In genomic region chr16:87432033-87432814, GRCm38 (mm10) we compare ENCODE assay signal across 7 mouse cellular contexts. TPM values are rescaled to one million over a fixed set of nuclear protein-coding genes. Genes with fewer than 3 reads are reported as not detected.
DNase-seq lines count a peak whose midpoint lies in the region; ATAC-seq and TF ChIP-seq lines count a peak whose summit lies in the region.

Ltn1 (minus strand) TSS chr16:87432612.

- peak within 1 kb of the TSS; percentile 92 for H3K4me3 ChIP-seq in embryonic facial prominence, embryonic 10.5 days
- peak within 1 kb of the TSS; percentile 84 for H3K4me3 ChIP-seq in intestine, postnatal 0 days (ENCODE audit: low read depth, low read length)
- H3K4me3 ChIP-seq in midbrain, embryonic 12.5 days = peak within 1 kb of the TSS; percentile 93
- peak within 1 kb of the TSS; percentile 81 for H3K4me3 ChIP-seq in small intestine, adult 2 months (ENCODE audit: low read depth, low read length)

- H3K36me3 ChIP-seq in embryonic facial prominence, embryonic 10.5 days (replicated peaks) = peaks cover 18% of the 10 kb centered on the region
- peaks cover 4% of the 10 kb centered on the region; the same call in 1 of the 2 replicates for H3K36me3 ChIP-seq in intestine, postnatal 0 days (ENCODE audit: control insufficient read depth, insufficient read depth)
- H3K36me3 ChIP-seq in midbrain, embryonic 12.5 days = no peaks in the 10 kb centered on the region
- H3K36me3 ChIP-seq in small intestine, adult 2 months (ENCODE audit: control insufficient read depth, insufficient read depth, low read length) = peaks cover 12% of the 10 kb centered on the region

- TF ChIP-seq POLR2A in small intestine, adult 2 months (IDR thresholded peaks at IDR 0.05; ENCODE audit: low read depth, low read length) = peak; percentile 50; the same call in 1 of the 2 replicates

- no peaks in the 10 kb centered on the region for H3K9me3 ChIP-seq in embryonic facial prominence, embryonic 10.5 days
- H3K9me3 ChIP-seq in intestine, postnatal 0 days (ENCODE audit: control insufficient read depth) = no peaks in the 10 kb centered on the region
- H3K9me3 ChIP-seq in midbrain, embryonic 12.5 days = no peaks in the 10 kb centered on the region

- H3K27me3 ChIP-seq in embryonic facial prominence, embryonic 10.5 days (replicated peaks; ENCODE audit: low read depth, poor library complexity, severe bottlenecking) = no peaks in the 10 kb centered on the region
- no peaks in the 10 kb centered on the region for H3K27me3 ChIP-seq in intestine, postnatal 0 days (replicated peaks; ENCODE audit: control insufficient read depth, insufficient read depth, low read length)
- H3K27me3 ChIP-seq in midbrain, embryonic 12.5 days = no peaks in the 10 kb centered on the region
- H3K27me3 ChIP-seq in small intestine, adult 2 months (ENCODE audit: control insufficient read depth, insufficient read depth, low read length) = no peaks in the 10 kb centered on the region

- peak within 1 kb of the TSS; percentile 86 for H3K9ac ChIP-seq in intestine, postnatal 0 days (ENCODE audit: low read depth, low read length)
- peak within 1 kb of the TSS; percentile 73 for H3K9ac ChIP-seq in midbrain, embryonic 12.5 days (replicated peaks)

- H3K4me1 ChIP-seq in embryonic facial prominence, embryonic 10.5 days = peaks cover 8% of the 10 kb centered on the region
- H3K4me1 ChIP-seq in intestine, postnatal 0 days (replicated peaks; ENCODE audit: control insufficient read depth, insufficient read depth, low read length) = no peaks in the 10 kb centered on the region
- H3K4me1 ChIP-seq in midbrain, embryonic 12.5 days = peaks cover 6% of the 10 kb centered on the region
- peaks cover 10% of the 10 kb centered on the region for H3K4me1 ChIP-seq in small intestine, adult 2 months (ENCODE audit: control insufficient read depth, insufficient read depth, insufficient read length, low read length)

- peak within 1 kb of the TSS; percentile 79 for H3K4me2 ChIP-seq in intestine, postnatal 0 days (replicated peaks; ENCODE audit: low read depth)
- H3K4me2 ChIP-seq in midbrain, embryonic 12.5 days (replicated peaks) = peak within 1 kb of the TSS; percentile 92

- peak within 1 kb of the TSS; percentile 83 for H3K27ac ChIP-seq in embryonic facial prominence, embryonic 10.5 days (replicated peaks)
- H3K27ac ChIP-seq in intestine, postnatal 0 days (ENCODE audit: low read depth, low read length) = peak within 1 kb of the TSS; percentile 79
- no peak within 1 kb of the TSS; the same call in 1 of the 2 replicates for H3K27ac ChIP-seq in midbrain, embryonic 12.5 days (replicated peaks)
- peak within 1 kb of the TSS; percentile 32; the same call in 1 of the 2 replicates for H3K27ac ChIP-seq in small intestine, adult 2 months (ENCODE audit: insufficient read depth, low read depth, low read length)

- under 1% methylated on average over 56 of the region's 56 CpGs for WGBS in embryonic facial prominence, embryonic 10.5 days
- under 1% methylated on average over 54 of the region's 56 CpGs for WGBS in intestine, postnatal 0 days
- WGBS in midbrain, embryonic 12.5 days = under 1% methylated on average over 56 of the region's 56 CpGs
- WGBS in small intestine, adult 2 months = under 1% methylated on average over 56 of the region's 56 CpGs

- intact Hi-C loops in left cerebral cortex, postnatal 4 days (cut with DNase I) = no loop called here

- no peak for TF ChIP-seq CTCF in intestine, postnatal 0 days (IDR thresholded peaks at IDR 0.05; ENCODE audit: low read depth)
- TF ChIP-seq CTCF in small intestine, adult 2 months (IDR thresholded peaks at IDR 0.05; ENCODE audit: extremely low read depth, insufficient read length, insufficient replicate concordance, low read depth, low read length) = no peak

- DNase-seq in adrenal gland, postnatal 10 days = peak; percentile 98
- peak; percentile 98 for DNase-seq in embryonic facial prominence, embryonic 10.5 days (ENCODE audit: low spot score)
- DNase-seq in gonadal fat pad, adult 2 months (ENCODE audit: low read depth) = peak; percentile 88
- DNase-seq in left cerebral cortex, postnatal 4 days = peak; percentile 98

- ATAC-seq in intestine, postnatal 0 days = peak; percentile 99
- peak; percentile 100 for ATAC-seq in midbrain, embryonic 12.5 days (ENCODE audit: low FRiP score, low read depth)

RNA-seq across cellular contexts. Expression of gene Ltn1, which starts in this region (rescaled TPM):
- total RNA-seq in adrenal gland, postnatal 10 days (2021) = 10 to 100 TPM; 32.0 to 36.0 TPM
- polyA plus RNA-seq in embryonic facial prominence, embryonic 10.5 days (2016; fragmentation: Nextera tagmentation; extraction: Ambion mirVana) = 30.5 and 33.7 TPM in 2 replicates
- polyA plus RNA-seq in gonadal fat pad, adult 2 months (2012; rRNA removed) = 8.3 and 8.5 TPM in 2 replicates
- polyA plus RNA-seq in intestine, postnatal 0 days (2015; fragmentation: Nextera tagmentation; extraction: Ambion mirVana) = 7.9 and 8.3 TPM in 2 replicates
- total RNA-seq in left cerebral cortex, postnatal 4 days (2021) = 10 to 100 TPM; 42.1 to 44.1 TPM
- polyA plus RNA-seq in midbrain, embryonic 12.5 days (2016; fragmentation: Nextera tagmentation; extraction: Ambion mirVana) = 36.0 and 36.4 TPM in 2 replicates
- polyA plus RNA-seq in small intestine, adult 2 months (2012; rRNA removed) = 1.3 and 2.2 TPM in 2 replicates
